Comparison of ENCODE assay signal across 28 mouse cellular contexts in genomic region chr1:108240152-108240551, GRCm38 (mm10).
"Had no signal": no experiment of that assay in that cellular context is flagged by ENCODE, and none has a peak within 500 bp of the region (broad histone marks: within the 10 kb centered on the region; RNA-seq: fewer than 3 reads in every experiment).

No protein-coding gene starts in this region.

- H3K4me1 ChIP-seq: limb, embryonic 10.5 days; limb, embryonic 12.5 days; limb, embryonic 13.5 days; limb, embryonic 15.5 days; liver, embryonic 12.5 days; liver, embryonic 13.5 days; liver, embryonic 15.5 days; lung, embryonic 15.5 days; megakaryocyte, embryonic 14.5 days; midbrain, embryonic 10.5 days; midbrain, embryonic 12.5 days; midbrain, embryonic 13.5 days; midbrain, embryonic 15.5 days; neural tube, embryonic 12.5 days had no signal

- H3K27me3 ChIP-seq: limb, embryonic 12.5 days; limb, embryonic 13.5 days; limb, embryonic 15.5 days; liver, embryonic 12.5 days; liver, embryonic 13.5 days; liver, embryonic 15.5 days; lung, embryonic 15.5 days; megakaryocyte, embryonic 14.5 days; midbrain, embryonic 12.5 days; midbrain, embryonic 13.5 days; midbrain, embryonic 15.5 days; neural tube, embryonic 12.5 days had no signal

- H3K27ac ChIP-seq: limb, embryonic 10.5 days; limb, embryonic 12.5 days; limb, embryonic 13.5 days; limb, embryonic 15.5 days; liver, embryonic 12.5 days; liver, embryonic 13.5 days; liver, embryonic 14.5 days; liver, embryonic 15.5 days; lung, embryonic 15.5 days; macrophage; midbrain, embryonic 10.5 days; midbrain, embryonic 12.5 days; midbrain, embryonic 13.5 days; midbrain, embryonic 15.5 days; neural tube, embryonic 12.5 days had no signal

- H3K9ac ChIP-seq: limb, embryonic 12.5 days; limb, embryonic 13.5 days; limb, embryonic 15.5 days; liver, embryonic 12.5 days; liver, embryonic 13.5 days; liver, embryonic 14.5 days; liver, embryonic 15.5 days; liver, postnatal 0 days; lung, embryonic 14.5 days; lung, embryonic 15.5 days; midbrain, embryonic 12.5 days; midbrain, embryonic 13.5 days; midbrain, embryonic 15.5 days; neural tube, embryonic 12.5 days had no signal

- DNase-seq: left cerebral cortex, postnatal 4 days; liver; liver, embryonic 13.5 days; liver, postnatal 0 days; lung, adult 18-20 months; lung, adult 2 months; lung, embryonic 14.5 days; lung, postnatal 10 days; lung, postnatal 14 days; lung, postnatal 36 days; lung, postnatal 4 days; midbrain, embryonic 14.5 days had no signal

- H3K4me3 ChIP-seq: limb, embryonic 10.5 days; limb, embryonic 12.5 days; limb, embryonic 13.5 days; limb, embryonic 15.5 days; liver, embryonic 12.5 days; liver, embryonic 13.5 days; liver, embryonic 15.5 days; lung, embryonic 15.5 days; megakaryocyte, embryonic 14.5 days; midbrain, embryonic 10.5 days; midbrain, embryonic 12.5 days; midbrain, embryonic 13.5 days; midbrain, embryonic 15.5 days; myocyte; neural tube, embryonic 12.5 days had no signal

- H3K9me3 ChIP-seq: limb, embryonic 10.5 days; limb, embryonic 13.5 days; limb, embryonic 15.5 days; liver, embryonic 12.5 days; liver, embryonic 13.5 days; liver, embryonic 15.5 days; lung, embryonic 15.5 days; midbrain, embryonic 10.5 days; midbrain, embryonic 13.5 days; midbrain, embryonic 15.5 days; neural tube, embryonic 12.5 days had no signal

- H3K36me3 ChIP-seq: limb, embryonic 10.5 days; limb, embryonic 12.5 days; limb, embryonic 13.5 days; limb, embryonic 15.5 days; liver, embryonic 12.5 days; liver, embryonic 13.5 days; liver, embryonic 15.5 days; lung, embryonic 15.5 days; midbrain, embryonic 10.5 days; midbrain, embryonic 12.5 days; midbrain, embryonic 13.5 days; midbrain, embryonic 15.5 days; neural tube, embryonic 12.5 days had no signal
